Mouse (Mus musculus): ENCODE results near the gene Rora.

Gene Rora

GRCm38 (mm10) chr9:69104321-69104720 is 450.7 kb downstream of the Rora start:
- DNase-seq, result no peak

DNA sequence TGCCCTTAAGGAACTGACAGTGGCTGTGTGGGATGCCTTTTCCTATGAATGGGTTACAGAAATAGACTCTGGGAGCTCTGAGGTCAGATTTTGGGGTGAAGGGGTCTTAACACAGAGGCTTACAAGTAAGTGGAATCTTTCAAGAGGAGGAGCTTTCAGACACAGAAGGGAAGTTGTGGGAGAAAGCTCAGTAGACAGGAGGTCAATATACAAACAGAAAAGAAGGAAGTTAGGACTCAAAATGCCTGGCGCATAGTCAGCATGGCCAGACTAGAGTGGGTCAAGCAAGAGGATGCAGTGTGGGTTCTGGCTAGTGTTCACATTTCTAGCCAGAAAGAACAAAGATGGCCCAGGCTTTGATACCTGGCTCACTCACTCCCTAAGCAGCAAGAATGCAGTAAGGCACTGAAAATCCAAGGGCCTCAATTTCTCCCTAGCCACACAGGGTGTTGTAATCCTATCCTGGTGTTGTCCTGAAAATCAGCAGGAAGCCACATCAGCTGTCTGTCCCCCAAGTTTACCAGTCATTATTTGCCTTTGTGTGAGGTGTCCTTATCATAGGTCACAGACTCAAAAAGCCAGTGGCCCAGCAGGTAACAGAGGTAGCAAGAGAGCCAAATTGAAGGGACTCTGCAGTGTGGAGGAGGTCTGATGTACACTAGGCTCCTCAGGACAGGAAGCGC is 456.2 kb downstream of the Rora start:
- DNase-seq, result no peak

DNA sequence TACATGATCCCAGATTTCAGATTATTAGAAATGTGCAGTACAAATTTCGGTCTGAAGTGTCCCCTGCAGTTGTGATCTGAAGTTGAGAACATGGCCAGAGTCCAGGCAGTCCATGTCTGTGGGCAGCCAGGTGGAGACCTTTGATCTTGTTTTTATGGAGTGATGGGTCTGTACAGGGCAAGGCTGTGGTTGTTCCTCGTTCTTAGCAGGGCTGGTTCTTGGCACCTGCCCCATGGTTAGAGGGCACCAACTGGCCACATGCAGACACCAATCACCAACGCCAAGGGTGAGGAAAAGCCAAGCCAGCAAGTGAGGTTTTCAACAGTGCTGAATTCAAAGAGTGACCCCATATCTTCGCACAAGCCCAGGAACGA is 456.7 kb downstream of the Rora start:
- no peak for DNase-seq

DNA sequence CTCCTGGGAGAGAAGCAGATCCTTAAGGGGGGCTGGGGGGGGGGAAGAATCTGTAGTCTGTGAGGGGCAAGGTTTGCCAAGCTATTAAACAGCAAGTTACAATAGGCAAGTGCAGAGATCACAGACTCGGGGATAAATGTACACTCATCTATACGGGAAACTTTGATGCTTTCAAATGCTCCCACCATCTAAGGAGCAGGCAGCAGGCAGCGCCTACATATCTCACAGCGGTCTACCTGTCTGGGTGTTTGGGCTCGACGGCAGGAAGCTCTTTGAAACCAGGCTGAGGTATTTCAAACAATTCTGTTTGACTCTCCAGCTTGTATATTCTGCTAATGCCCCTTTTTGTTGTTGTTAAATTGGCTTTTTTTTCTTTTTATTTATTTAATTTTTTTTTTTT is 457.1 kb downstream of the Rora start:
- no peak for DNase-seq

DNA sequence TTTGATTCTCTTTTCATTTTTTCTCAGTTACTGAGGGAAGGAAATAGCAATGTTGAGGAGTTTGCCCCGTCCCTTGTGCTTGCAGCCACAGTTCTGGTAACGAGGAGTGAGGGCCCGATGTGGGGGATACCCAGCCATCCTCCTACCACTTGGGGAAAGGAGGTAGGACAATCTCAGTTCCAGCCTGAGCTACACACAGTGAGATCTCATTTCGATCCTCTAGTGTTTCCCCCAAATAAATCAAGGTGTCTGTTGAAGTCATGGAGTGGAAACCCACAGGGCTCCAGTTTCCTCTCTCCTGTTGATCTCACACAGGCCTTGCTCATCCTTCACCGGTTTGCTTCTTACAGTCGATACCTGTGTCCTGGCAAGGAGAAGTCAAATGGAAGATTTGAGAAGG is 458.0 kb downstream of the Rora start:
- DNase-seq, result no peak

DNA sequence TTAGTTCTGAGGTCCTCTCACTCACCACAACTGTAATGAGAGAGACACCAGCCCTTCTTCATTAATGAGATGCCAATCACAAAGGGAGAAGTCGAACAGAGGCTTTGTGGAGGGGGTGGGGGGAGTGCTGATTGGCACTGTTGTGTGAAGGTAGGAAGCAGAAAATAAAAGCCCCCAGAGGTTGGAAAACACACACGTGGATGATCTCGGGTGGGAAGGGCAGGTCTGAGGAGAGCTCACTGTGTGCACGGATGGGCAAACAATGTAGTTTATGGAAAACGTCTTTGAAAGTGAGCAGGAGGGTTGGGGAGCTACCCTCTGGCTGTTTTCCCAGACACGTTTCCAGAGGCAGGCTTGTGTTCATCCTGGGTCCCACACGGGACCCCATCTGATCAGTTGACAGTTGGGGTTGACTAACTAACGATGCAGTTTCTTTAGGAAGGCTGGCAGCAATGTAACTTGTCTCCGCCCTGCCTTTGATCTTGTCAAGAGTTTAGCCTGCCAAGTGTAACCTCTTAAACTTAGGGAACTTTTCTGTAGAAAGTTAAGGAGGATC is 460.9 kb downstream of the Rora start:
- no peak for DNase-seq

- no peak for DNase-seq
Measured at GRCm38 (mm10) chr9:69116740-69117139, 463.2 kb downstream of the Rora start.

- no peak for DNase-seq
Measured at GRCm38 (mm10) chr9:69121117-69121740, 467.6 kb downstream of the Rora start.

DNA sequence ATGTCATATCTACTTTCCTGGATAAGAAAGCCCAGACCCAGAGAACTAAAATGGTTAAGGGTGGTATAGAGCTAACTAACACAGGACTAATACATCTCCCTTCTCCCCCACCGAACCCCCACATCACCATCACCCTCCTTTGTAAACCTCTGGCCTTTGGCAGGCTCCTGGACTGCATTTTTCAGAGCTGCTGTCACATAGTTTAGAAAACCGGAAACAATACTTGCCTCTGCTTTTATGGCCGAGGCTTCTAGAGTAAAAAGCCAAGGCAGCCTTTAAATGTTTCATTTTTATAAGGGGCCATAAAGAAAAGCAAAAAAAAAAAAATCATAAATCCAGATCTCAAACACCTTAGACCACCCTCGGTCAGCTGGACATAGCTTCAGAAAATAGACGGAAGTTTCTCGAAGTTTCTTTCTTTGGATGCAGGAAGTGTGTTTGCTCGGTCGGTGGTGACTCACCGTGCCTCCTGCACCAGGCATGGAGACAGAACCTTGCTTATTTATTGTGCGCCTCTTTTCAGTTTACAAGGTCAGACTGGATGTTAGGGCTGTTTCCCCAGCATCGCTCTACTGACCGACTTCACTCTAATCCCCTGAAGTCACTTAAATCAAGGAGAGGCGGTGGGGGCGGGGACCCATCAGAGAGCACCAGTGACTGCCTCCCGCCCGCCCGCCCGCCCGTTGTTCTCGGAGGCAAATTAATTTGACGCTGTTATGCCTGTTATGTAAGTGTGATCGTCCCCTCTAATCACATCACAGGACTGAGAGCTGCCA is 471.6 kb downstream of the Rora start:
- DNase-seq, result peak; percentile 4 to 7

DNA sequence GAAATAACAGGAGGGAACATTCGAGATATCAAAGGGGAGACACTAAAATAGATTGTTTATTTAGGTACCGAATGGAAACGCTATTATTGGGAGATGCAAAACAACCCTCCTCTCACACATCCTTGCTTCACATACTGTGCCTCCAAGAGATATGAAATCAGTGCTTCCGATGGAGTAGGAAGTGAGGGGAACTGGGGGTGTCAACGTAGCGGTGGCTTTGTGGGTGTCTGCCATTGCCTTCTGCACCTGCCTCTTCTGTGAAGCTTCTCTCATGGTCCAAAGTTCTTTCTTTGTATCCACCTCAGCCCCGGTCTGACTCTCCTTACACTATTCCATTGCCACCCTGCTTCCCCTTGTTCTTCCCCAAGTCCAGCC is 472.2 kb downstream of the Rora start:
- no peak for DNase-seq

DNA sequence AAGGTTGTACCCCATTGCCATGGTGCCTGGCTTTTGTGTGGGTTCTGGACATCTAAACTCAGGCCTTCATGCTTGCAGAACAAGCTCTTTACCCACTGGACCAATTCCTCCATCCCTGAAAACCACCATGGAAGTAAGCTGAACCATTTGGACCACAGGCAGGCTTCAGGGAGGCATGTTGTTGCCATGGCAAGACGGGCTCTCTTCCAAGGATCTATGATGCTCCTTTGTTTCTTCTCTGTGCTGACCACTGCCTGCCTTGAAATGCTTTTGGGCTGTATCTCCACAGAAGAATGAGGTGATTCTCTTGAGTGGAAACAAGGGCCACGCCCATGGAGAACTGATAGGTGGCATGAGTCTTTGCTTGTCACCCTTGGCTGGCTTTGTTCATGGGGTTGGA is 473.0 kb downstream of the Rora start:
- no peak for DNase-seq

DNA sequence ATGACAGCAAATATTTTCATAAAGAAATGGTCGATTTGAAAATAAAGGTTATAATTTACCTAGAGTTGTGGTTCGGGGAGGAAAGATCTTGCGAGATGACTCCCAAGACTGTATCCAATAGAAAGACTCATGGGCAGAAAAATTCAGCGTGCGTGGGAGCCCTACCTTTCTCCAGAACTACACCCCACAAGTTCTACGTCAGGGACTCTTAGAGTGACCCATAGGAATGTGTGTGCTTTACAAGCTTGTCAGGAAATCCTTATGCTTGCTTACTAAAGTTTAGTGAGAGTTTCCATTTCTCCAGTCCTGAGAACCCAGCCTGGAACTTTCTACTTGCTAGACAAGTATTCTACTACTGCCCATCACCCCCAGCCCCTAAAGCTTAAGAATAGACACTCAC is 474.7 kb downstream of the Rora start:
- no peak for DNase-seq

- DNase-seq, result no peak
Measured at GRCm38 (mm10) chr9:69132995-69133394, 479.4 kb downstream of the Rora start.

GRCm38 (mm10) chr9:69133696-69134095 is 480.1 kb downstream of the Rora start:
- no peak for DNase-seq

DNA sequence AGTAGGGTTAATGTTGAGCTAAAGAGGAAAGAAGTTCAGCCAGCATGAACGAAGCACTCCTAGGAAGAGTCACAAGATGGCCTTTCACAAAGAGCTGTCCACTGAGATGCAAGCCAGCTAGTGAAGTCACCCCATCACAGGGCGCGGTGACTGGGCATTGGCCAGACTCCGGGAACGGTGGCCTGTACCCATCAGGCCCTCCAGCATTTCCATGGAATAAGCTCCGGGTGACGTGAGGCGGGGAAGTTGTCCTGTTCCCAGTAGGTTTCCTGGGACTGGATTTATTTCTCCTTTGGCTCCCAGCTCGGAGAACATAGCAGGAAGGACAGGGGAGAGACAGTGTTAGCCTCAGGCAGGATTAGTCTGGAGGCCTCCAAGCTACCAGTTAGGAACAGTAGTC is 481.0 kb downstream of the Rora start:
- DNase-seq, result no peak

DNA sequence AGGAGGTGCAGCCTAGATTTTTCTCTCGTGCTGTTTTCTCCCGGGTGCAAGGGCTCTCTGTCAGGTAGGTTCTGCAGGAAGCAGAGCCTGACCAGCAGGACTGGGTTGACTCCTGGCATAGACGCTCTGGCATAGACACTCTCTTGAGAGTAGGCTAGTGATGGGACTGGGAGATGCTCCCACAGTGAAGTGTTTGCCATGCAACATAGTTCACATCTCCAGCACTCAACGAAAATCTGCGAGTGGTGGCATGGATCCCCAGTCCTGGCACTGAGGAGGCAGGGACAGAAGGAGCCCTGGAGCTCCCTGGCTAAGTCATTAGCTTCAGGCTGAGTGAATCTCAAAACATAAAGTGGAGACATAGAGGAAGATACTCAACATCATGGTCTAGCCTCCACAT is 483.2 kb downstream of the Rora start:
- no peak for DNase-seq

GRCm38 (mm10) chr9:69137398-69137797 is 483.8 kb downstream of the Rora start:
- no peak for DNase-seq

DNA sequence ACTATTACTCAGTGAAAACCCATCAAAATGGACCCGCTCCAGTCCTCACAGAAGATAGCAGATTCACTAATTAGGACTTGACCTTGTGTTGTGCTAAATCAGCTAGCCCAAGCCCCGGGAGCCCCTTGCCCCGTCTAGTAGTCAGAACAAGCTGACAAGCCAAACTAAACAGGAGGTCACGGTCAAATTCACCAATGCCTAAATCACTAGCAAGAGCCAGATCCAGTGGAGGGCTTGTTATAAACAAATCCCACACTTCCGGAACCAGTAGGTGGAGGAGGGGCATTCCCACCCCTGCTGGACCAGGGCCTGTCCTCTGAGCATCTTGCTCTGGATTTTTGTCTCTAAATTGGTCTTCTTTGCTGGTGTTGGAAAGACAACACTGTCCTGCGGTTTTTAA is 486.6 kb downstream of the Rora start:
- DNase-seq, result no peak

- DNase-seq, result no peak
Measured at GRCm38 (mm10) chr9:69141859-69142258, 488.3 kb downstream of the Rora start.

- DNase-seq, result no peak
Measured at GRCm38 (mm10) chr9:69146937-69147336, 493.4 kb downstream of the Rora start.

GRCm38 (mm10) chr9:69150224-69150623 is 496.6 kb downstream of the Rora start:
- no peak for DNase-seq

GRCm38 (mm10) chr9:69154684-69155083 is 501.1 kb downstream of the Rora start:
- DNase-seq, result no peak

- DNase-seq, result no peak
Measured at GRCm38 (mm10) chr9:69155836-69156595, 502.4 kb downstream of the Rora start.
